Mouse (Mus musculus): Measurements from ENCODE around the gene Mrpl23. TPM values are rescaled to one million over a fixed set of nuclear protein-coding genes. Genes with fewer than 3 reads are reported as not detected.
A peak's percentile ranks its signal among the peaks of the same experiment; 100 is the strongest.

The Mrpl23 gene
- polyA plus RNA-seq, 2 experiments = 14.4 to 45.9 TPM

DNA sequence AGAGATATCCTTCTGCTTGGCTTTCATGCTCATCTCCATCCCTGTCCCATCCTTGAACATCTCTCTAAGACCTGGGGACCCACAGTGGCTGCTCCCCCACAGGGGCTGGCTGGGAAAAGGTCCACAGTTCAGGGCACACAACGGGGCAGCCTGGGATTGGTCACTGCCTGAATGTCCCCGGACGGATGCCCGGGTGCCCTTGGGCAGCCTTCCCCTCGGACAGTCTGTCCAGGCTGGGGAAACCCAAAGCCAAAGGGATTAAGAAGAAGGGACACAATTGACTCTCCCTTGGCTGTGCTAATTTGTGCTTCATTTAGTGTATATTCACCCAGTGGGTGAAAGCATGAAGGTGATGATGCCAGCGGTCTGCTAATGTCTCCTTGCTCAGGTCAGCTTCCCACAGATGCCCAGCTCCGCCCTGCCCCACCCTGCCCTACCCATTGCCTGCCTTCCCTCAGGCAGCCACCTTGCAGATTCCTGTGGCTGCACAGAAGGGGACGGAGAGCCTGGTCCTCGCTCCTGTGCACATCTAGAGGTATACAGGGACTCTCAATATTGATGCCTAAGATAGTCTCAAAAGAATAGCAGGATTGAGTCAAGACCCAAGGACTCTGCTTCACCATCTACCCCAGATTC is 26.1 kb downstream of the Mrpl23 start:
- H3K4me2 ChIP-seq (ENCODE audit: low read depth) = no peak overlapping the region
- ATAC-seq (ENCODE audit: insufficient read depth) = no peak
- no peaks in the 10 kb centered on the region for H3K9me3 ChIP-seq (ENCODE audit: control insufficient read depth, low read length)
- TF ChIP-seq CTCF (IDR thresholded peaks at IDR 0.05; ENCODE audit: low read depth) = no peak
- TF ChIP-seq EP300 (IDR thresholded peaks at IDR 0.05; ENCODE audit: low read depth) = no peak
- H3K4me1 ChIP-seq (replicated peaks; ENCODE audit: control insufficient read depth in 2 of 2, insufficient read depth in 2 of 2, low read length in 1 of 2) = peaks cover 3 to 36% of the 10 kb centered on the region in 2 experiments; a peak in 3 of 4 replicates
- H3K27ac ChIP-seq = no peak overlapping the region
- H3K9ac ChIP-seq (replicated peaks) = no peak overlapping the region
- no peaks in the 10 kb centered on the region for H3K36me3 ChIP-seq (replicated peaks; ENCODE audit: control insufficient read depth, insufficient read depth, low read depth)
- H3K4me3 ChIP-seq (ENCODE audit: insufficient read depth in 1 of 2, low read depth in 2 of 2, low read length in 2 of 2) = no peak overlapping the region
- DNase-seq (ENCODE audit: low read depth in 3 of 3, low spot score in 3 of 3) = no peak
- H3K27me3 ChIP-seq (ENCODE audit: control insufficient read depth, insufficient read depth, low read length) = no peaks in the 10 kb centered on the region
- WGBS (ENCODE audit: insufficient replicate concordance) = 75% methylated on average over 9 of the region's 9 CpGs

DNA sequence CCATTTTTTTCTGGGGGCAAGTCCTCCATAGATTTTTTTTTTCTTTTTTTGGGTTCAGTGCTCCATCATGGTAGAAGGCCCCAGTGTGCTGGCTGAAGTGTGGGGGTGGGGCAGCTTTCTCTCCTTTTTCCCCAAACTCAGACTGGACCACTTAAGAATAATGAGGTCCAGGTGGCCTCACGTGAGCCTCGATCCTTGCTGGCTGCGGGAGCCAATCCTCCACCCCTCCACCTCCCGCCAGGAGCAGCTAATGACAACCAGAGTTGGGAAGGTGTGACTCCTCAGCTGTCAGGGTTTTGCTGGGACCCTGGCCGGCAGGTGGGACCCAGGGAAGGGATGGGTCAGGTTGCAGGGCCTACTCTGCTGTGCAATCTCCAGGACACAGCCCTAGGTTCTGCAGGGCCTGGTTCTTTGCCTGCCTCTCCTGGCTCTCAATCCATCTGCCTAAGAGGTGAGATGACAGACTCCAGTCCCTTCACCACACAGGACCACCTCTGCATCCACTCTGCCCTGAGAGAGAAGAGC is 27.2 kb downstream of the Mrpl23 start:
- no peak overlapping the region for H3K27ac ChIP-seq
- H3K4me1 ChIP-seq (replicated peaks; ENCODE audit: control insufficient read depth in 2 of 2, insufficient read depth in 2 of 2, low read length in 1 of 2) = peaks cover 3 to 26% of the 10 kb centered on the region in 2 experiments; a peak in 3 of 4 replicates
- no peaks in the 10 kb centered on the region for H3K9me3 ChIP-seq (ENCODE audit: control insufficient read depth, low read length)
- no peak overlapping the region for H3K4me3 ChIP-seq (ENCODE audit: insufficient read depth in 1 of 2, low read depth in 2 of 2, low read length in 2 of 2)
- DNase-seq (ENCODE audit: low read depth in 3 of 3, low spot score in 3 of 3) = no peak
- no peak overlapping the region for H3K9ac ChIP-seq (replicated peaks)
- 61% methylated on average over 5 of the region's 5 CpGs for WGBS (ENCODE audit: insufficient replicate concordance)
- H3K36me3 ChIP-seq (replicated peaks; ENCODE audit: control insufficient read depth, insufficient read depth, low read depth) = no peaks in the 10 kb centered on the region
- no peak for ATAC-seq (ENCODE audit: insufficient read depth)
- TF ChIP-seq CTCF (IDR thresholded peaks at IDR 0.05; ENCODE audit: low read depth) (no peak), EP300 (IDR thresholded peaks at IDR 0.05; ENCODE audit: low read depth) (no peak)
- no peak overlapping the region for H3K4me2 ChIP-seq (ENCODE audit: low read depth)
- H3K27me3 ChIP-seq (ENCODE audit: control insufficient read depth, insufficient read depth, low read length) = no peaks in the 10 kb centered on the region

DNA sequence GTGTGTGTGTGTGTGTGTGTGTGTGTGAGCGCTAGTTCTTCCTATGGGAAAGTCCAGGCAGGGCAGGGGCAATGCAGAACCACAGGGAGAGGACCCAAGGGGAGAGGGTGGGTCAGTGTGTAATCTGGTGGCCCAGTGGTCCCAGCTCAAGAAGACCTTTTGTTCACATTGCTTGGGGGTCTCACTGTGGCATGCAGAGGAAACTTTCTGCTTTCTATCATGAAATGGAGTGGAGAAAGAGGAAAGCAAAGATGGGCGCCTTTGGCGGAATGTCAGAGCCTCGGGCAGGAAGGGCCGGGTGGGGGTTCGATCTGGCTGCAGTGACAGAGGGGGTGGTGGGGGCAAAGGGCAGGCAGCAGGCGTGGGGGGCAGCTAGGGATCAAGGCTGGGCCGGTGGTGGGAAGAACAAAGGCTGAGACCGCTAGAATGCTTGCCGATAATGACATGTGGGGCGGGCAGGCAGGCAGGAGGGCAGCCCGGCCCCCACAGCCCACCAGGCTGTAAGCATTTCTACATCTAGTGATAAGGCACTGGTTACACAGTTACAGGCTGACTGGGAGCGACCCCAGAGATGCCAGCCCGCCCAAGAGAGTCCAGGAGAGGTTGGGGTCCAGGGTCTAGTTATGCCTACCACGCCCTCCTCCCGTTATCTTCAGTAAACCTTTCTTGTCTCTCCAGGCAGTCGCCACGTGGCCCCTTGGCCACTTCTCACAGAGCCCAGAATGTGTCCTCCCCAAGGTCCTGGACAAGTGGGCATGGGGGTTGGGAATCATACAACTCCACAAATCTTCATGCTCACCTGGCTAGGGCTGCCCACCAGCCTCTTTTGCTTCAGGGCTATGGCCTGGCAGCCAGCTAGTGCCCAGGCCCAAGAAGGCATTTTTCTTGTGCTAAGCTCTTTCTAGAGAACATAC is 28.7 kb downstream of the Mrpl23 start:
- H3K9ac ChIP-seq (replicated peaks) = no peak overlapping the region
- no peaks in the 10 kb centered on the region for H3K36me3 ChIP-seq (replicated peaks; ENCODE audit: control insufficient read depth, insufficient read depth, low read depth)
- peak overlapping the region; percentile 42; the same call in 1 of the 2 replicates for H3K27ac ChIP-seq
- no peak overlapping the region for H3K4me2 ChIP-seq (ENCODE audit: low read depth)
- no peak for TF ChIP-seq CTCF (IDR thresholded peaks at IDR 0.05; ENCODE audit: low read depth)
- no peak for TF ChIP-seq EP300 (IDR thresholded peaks at IDR 0.05; ENCODE audit: low read depth)
- no peak for DNase-seq (ENCODE audit: low read depth in 3 of 3, low spot score in 3 of 3)
- no peaks in the 10 kb centered on the region for H3K9me3 ChIP-seq (ENCODE audit: control insufficient read depth, low read length)
- no peak overlapping the region for H3K4me3 ChIP-seq (ENCODE audit: insufficient read depth in 1 of 2, low read depth in 2 of 2, low read length in 2 of 2)
- H3K4me1 ChIP-seq (replicated peaks; ENCODE audit: control insufficient read depth in 2 of 2, insufficient read depth in 2 of 2, low read length in 1 of 2) = peaks cover 3 to 26% of the 10 kb centered on the region in 2 experiments; a peak in 3 of 4 replicates
- H3K27me3 ChIP-seq (ENCODE audit: control insufficient read depth, insufficient read depth, low read length) = no peaks in the 10 kb centered on the region
- WGBS (ENCODE audit: insufficient replicate concordance) = 31% methylated on average over 18 of the region's 18 CpGs
- peak; percentile 76 for ATAC-seq (ENCODE audit: insufficient read depth)

DNA sequence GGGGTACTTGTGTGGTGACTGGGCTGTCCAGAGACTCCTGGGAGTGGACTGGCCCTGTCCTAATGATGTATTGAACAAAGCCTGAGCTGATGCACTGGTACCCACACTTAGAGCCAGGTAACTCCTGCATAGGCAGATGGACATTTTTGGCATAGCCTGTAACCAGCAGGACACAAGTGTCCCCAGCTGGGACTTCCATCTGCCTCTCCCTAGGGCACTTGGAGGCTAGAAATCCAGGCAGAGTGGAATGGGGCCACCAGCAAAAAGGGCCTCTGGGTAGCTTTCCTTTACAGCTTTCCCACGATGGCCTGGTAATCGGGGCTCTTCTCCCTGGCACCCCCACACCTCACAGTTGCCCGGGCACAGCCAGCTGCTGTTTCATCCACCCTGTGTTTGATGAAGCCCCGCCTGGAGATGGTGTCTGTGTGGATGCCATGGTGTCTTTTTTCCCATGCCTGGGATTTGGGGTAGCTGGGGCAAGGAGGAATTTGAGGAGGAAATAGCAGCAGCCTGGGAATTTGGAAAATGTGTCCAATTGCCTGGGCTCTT is 29.4 kb downstream of the Mrpl23 start:
- 40% methylated on average over 4 of the region's 4 CpGs for WGBS (ENCODE audit: insufficient replicate concordance)
- peaks cover 2 to 31% of the 10 kb centered on the region in 2 experiments; a peak in 3 of 4 replicates for H3K4me1 ChIP-seq (replicated peaks; ENCODE audit: control insufficient read depth in 2 of 2, insufficient read depth in 2 of 2, low read length in 1 of 2)
- no peak for TF ChIP-seq CTCF (IDR thresholded peaks at IDR 0.05; ENCODE audit: low read depth)
- TF ChIP-seq EP300 (IDR thresholded peaks at IDR 0.05; ENCODE audit: low read depth) = no peak
- H3K9ac ChIP-seq (replicated peaks) = no peak overlapping the region
- DNase-seq (ENCODE audit: low read depth in 3 of 3, low spot score in 3 of 3) (no peak), ATAC-seq (ENCODE audit: insufficient read depth) (no peak)
- no peaks in the 10 kb centered on the region for H3K9me3 ChIP-seq (ENCODE audit: control insufficient read depth, low read length)
- H3K36me3 ChIP-seq (replicated peaks; ENCODE audit: control insufficient read depth, insufficient read depth, low read depth) = no peaks in the 10 kb centered on the region
- no peaks in the 10 kb centered on the region for H3K27me3 ChIP-seq (ENCODE audit: control insufficient read depth, insufficient read depth, low read length)
- H3K4me2 ChIP-seq (ENCODE audit: low read depth) = no peak overlapping the region
- peak overlapping the region; percentile 42; the same call in 1 of the 2 replicates for H3K27ac ChIP-seq
- no peak overlapping the region for H3K4me3 ChIP-seq (ENCODE audit: insufficient read depth in 1 of 2, low read depth in 2 of 2, low read length in 2 of 2)

Data from liver, embryonic 14.5 days (tissue).